Mouse (Mus musculus): ENCODE data around the gene Got1.

GRCm38 (mm10) chr19:43465076-43465475 is 59.3 kb downstream of the Got1 start:
- no peak for TF ChIP-seq CTCF (IDR thresholded peaks at IDR 0.05; ENCODE audit: low read depth, low read length)
- no peak for TF ChIP-seq POLR2A (IDR thresholded peaks at IDR 0.05; ENCODE audit: insufficient read depth, low read length)
